Mouse (Mus musculus): Measurements from ENCODE around the gene Nanog. TPM values are rescaled to one million over a fixed set of nuclear protein-coding genes. Genes with fewer than 3 reads are reported as not detected.
"Not testable (repeated sequence)": the region's sequence is repeated elsewhere in the genome, so short reads cannot be mapped to it uniquely, and the experiment has no call there.

Gene Nanog
- total RNA-seq, 2 experiments from 2014 or later, result not detected

- DNase-seq (ENCODE audit: low spot score in 2 of 2), result peak; percentile 5 to 22
Observed at GRCm38 (mm10) chr6:122702480-122703124, 4.7 kb upstream of the Nanog start.

- no peak for DNase-seq (ENCODE audit: low spot score in 2 of 2)
Observed at GRCm38 (mm10) chr6:122703251-122703650, 4.0 kb upstream of the Nanog start.

GRCm38 (mm10) chr6:122703706-122704105 is 3.6 kb upstream of the Nanog start:
- DNase-seq (ENCODE audit: low spot score in 2 of 2), result no peak

GRCm38 (mm10) chr6:122706337-122706840 is 900 bp upstream of the Nanog start:
- DNase-seq (ENCODE audit: low spot score in 2 of 2), result no peak

- DNase-seq (ENCODE audit: low spot score in 2 of 2), result no peak
Observed at GRCm38 (mm10) chr6:122708826-122709225, 1.5 kb downstream of the Nanog start.

GRCm38 (mm10) chr6:122711455-122711854 is 4.2 kb downstream of the Nanog start:
- DNase-seq (ENCODE audit: low spot score in 2 of 2), result no peak

GRCm38 (mm10) chr6:122713116-122713515 is 5.8 kb downstream of the Nanog start:
- DNase-seq (ENCODE audit: low spot score in 2 of 2), result not testable (repeated sequence)

GRCm38 (mm10) chr6:122714707-122715365 is 7.5 kb downstream of the Nanog start:
- no peak for DNase-seq (ENCODE audit: low spot score in 2 of 2)

- no peak for DNase-seq (ENCODE audit: low spot score in 2 of 2)
Observed at GRCm38 (mm10) chr6:122715886-122716285, 8.6 kb downstream of the Nanog start.

GRCm38 (mm10) chr6:122718224-122718623 is 10.9 kb downstream of the Nanog start:
- DNase-seq (ENCODE audit: low spot score in 2 of 2), result not testable (repeated sequence)

- DNase-seq (ENCODE audit: low spot score in 2 of 2), result peak; percentile 57 to 70
Observed at GRCm38 (mm10) chr6:122719942-122720341, 12.7 kb downstream of the Nanog start.

- DNase-seq (ENCODE audit: low spot score in 2 of 2), result peak; percentile 66 to 73
Observed at GRCm38 (mm10) chr6:122739952-122740351, 32.7 kb downstream of the Nanog start.

- no peak for DNase-seq (ENCODE audit: low spot score in 2 of 2)
Observed at GRCm38 (mm10) chr6:122741460-122742227, 34.4 kb downstream of the Nanog start.

- peak; percentile 29 to 33 for DNase-seq (ENCODE audit: low spot score in 2 of 2)
Observed at GRCm38 (mm10) chr6:122742228-122742899, 35.1 kb downstream of the Nanog start.

GRCm38 (mm10) chr6:122743353-122743752 is 36.1 kb downstream of the Nanog start:
- no peak for DNase-seq (ENCODE audit: low spot score in 2 of 2)

- no peak for DNase-seq (ENCODE audit: low spot score in 2 of 2)
Observed at GRCm38 (mm10) chr6:122744505-122745249, 37.4 kb downstream of the Nanog start.

GRCm38 (mm10) chr6:122750579-122750978 is 43.3 kb downstream of the Nanog start:
- DNase-seq (ENCODE audit: low spot score in 2 of 2), result no peak

GRCm38 (mm10) chr6:122755913-122756312 is 48.6 kb downstream of the Nanog start:
- DNase-seq (ENCODE audit: low spot score in 2 of 2), result no peak

- DNase-seq (ENCODE audit: low spot score in 2 of 2), result no peak
Observed at GRCm38 (mm10) chr6:122758732-122759131, 51.4 kb downstream of the Nanog start.

- peak; percentile 16 to 44 for DNase-seq (ENCODE audit: low spot score in 2 of 2)
Observed at GRCm38 (mm10) chr6:122761011-122761599, 53.8 kb downstream of the Nanog start.

Data from adrenal gland, adult 18-20 months (tissue).